In genomic region chr3:119509132-119509531, GRCm38 (mm10) we compare ENCODE assay signal across 13 mouse cellular contexts.
"Had no signal": no experiment of that assay in that cellular context is flagged by ENCODE, and none has a peak within 500 bp of the region (broad histone marks: within the 10 kb centered on the region; RNA-seq: fewer than 3 reads in every experiment).

No protein-coding gene starts in this region.

- ATAC-seq: intestine, postnatal 0 days; lung, postnatal 0 days had no signal

- H3K36me3 ChIP-seq: liver, embryonic 15.5 days; neural tube, embryonic 12.5 days had no signal

- DNase-seq: kidney, postnatal 10 days; kidney, postnatal 4 days; lung, adult 2 months; lung, postnatal 36 days; midbrain, embryonic 14.5 days; right cerebral cortex, postnatal 14 days; thymus, postnatal 4 days had no signal

- H3K27ac ChIP-seq: layer of hippocampus, adult 2 months; liver, embryonic 15.5 days; neural tube, embryonic 12.5 days had no signal

- H3K27me3 ChIP-seq: liver, embryonic 15.5 days; neural tube, embryonic 12.5 days had no signal

- H3K4me1 ChIP-seq: liver, embryonic 15.5 days; neural tube, embryonic 12.5 days had no signal

- H3K4me2 ChIP-seq: liver, embryonic 11.5 days; liver, embryonic 15.5 days; neural tube, embryonic 12.5 days had no signal

- H3K9me3 ChIP-seq: liver, embryonic 15.5 days; neural tube, embryonic 12.5 days had no signal

- H3K4me3 ChIP-seq: layer of hippocampus, adult 2 months; liver, embryonic 15.5 days; neural tube, embryonic 12.5 days had no signal

- H3K9ac ChIP-seq: liver, embryonic 15.5 days; neural tube, embryonic 12.5 days had no signal
